Mouse (Mus musculus) right cerebral cortex, adult 18-20 months (tissue): ENCODE measurements at regions not wholly inside any gene's neighbourhood (a gene's known extent, or its start where the extent isn't known, plus 50 kb on each side); places are given as distances from the start of the nearest gene placed in this dataset.
A peak's percentile ranks its signal among the peaks of the same experiment; 100 is the strongest.

Experiments used
- DNase-seq: peaks from one replicate; pipeline ENCODE4 v3.0.0; 2022; ENCODE audit warnings: mixed read lengths

DNA sequence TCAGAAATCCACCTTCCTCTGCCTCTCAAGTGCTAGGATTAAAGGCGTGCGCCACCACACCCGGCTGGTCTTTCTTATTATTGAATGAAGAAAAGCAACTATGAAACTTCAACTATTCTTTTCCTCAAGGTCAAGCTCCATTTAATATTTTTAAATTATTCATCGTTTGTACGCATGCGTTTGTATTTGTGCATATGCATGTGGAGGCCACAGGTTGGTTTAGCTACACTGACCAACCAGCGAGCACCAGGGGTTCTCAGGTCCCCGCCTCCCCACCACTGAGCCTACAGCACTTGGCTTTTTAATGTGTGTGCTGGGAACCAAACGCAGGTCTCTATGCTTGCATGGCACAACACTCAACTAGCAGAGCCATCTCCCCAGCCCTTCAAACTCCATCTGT lies 51.0 kb upstream of the Tmem252 start:
- no peak for DNase-seq

DNA sequence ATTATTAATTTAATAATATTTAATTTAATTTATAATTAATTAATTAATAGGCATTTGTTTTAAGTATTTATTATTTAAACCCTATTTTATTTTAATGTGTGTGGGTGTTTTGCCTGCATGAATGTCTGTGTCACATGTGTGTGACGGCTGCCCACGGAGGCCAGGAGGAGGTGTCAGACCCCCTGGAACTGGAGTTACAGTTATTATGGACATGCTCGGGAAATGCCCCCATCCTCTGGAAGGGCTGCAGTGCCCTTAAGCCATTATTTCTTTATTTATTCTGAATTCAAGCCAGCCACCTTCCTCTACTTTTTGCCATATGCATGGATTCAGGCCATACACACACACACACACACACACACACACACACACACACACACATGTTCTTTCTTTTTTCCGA lies 51.5 kb upstream of the Tmem252 start:
- no peak for DNase-seq

DNA sequence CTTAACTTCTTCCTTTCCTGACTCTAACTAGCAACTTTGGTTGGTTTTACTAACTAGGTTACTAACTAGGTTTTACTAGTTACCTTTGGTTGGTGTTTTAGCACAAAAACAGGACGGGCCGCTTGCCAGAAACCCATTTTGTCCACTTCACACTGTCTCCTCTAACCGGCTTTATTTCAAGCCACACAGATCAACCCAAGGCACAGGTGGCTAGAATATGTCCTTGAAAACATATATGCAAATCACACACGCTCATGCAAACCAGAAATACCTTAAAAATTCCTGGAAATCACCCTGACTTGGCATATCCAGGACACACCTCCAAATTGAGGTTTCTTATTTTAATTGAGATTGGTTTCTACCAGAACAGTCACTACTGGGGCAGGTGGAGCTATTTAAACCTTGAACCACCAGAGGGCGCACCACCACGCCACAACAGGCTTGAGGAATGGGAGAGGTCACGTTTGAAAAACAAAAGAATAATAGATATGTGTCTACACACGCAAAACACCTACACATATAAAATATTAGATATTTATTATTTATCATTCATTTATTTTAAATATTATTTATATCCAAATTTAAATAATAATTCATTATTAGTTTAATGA lies 52.1 kb upstream of the Tmem252 start:
- DNase-seq: peak; percentile 59

DNA sequence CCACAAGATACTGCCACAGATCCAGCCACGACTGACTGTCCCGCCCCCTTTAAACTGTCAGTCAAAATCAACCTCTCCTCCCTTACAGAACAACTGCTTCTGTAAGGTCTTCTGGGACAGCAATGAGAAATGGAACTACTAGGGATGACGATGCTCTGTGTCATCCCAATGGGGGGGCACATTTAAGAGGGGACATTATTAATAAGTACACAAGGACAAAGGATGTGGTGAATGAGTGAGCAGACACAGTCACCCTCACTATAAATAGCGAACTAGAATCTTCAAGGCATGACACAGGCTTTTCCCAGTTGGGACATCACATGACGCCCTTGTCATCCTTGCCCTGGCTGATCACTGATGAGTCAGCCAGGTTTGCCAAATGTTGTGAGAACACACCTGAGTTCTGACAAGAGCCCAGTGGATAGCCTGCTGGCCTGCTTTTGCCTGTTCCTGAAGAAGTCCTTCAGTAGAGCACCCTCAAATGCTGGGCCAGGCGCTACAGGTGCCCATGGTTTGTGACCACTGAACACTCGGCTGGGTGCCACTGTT lies 58.0 kb upstream of the Tmem252 start:
- no peak for DNase-seq

DNA sequence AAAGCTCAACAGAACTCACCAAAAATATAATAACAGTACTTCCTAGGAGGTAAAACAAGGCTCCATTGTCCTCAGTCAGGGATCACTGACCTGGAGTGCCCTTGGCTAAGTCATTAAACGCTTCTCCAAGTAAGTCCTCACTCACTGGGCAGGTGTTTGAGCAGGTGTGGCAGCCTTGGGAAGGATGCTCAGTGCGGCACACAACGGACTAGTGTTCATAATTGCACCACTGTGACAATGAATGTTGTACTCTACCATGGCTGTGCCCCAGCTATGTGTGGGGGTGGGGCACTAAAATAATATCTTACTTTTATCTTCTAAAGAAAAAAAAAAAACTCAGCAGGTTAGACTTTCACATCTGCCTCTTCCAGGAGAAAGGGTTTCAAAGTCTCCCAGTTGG lies 52.2 kb upstream of the Pip5k1b start:
- DNase-seq: no peak

DNA sequence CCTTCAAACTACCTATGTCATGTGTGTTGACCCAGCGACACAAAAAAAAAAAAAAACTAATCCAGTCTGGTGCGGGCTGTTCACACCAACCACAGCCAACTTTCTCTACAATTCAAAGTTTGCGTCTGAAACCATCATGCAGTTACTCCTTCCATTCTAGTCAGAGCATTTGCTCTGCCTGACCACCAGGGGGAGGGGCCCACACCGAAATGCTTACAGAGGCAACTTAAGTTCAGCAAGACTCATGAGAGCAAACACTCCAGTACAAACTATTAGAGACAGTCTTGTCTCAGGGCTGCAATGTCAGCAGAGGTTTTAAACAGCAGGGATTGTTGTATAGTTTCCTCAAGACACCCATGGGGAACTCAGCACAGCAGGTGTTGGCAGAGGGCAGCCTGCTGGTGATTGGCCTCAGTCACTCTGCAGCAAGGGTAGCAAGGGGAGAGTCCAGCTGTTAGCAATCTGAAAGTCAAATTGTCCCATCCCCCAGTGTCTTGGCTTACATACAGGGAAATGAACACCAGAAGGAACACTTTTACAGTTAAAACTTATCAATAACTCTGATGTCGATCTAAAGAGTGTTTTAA lies 50.8 kb upstream of the Pip5k1b start:
- no peak for DNase-seq
